ENCODE assay signal across 26 mouse cellular contexts in the genomic region with DNA sequence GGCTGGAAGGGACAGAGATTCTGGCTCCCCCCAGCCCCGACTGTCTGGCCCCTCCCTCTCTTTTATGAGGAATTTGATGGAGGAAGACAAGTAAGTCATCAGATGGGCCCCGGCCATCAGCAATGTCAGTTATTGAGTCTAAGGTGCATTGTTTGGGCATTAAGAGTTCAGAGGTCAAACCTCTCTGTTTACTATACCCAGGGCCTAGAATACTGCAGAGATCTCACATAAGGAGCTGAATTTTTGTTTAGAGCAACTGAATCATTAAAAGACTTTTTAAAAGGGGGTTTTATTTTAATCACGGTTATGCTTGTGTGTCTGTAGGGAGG.
DNase-seq lines count a peak whose midpoint lies in the region; ATAC-seq and TF ChIP-seq lines count a peak whose summit lies in the region.
"Had no signal": no experiment of that assay in that cellular context is flagged by ENCODE, and none has a peak within 500 bp of the region (broad histone marks: within the 10 kb centered on the region; RNA-seq: fewer than 3 reads in every experiment).

No protein-coding gene starts in this region.

- no peaks in the 10 kb centered on the region for H3K27me3 ChIP-seq in heart, embryonic 10.5 days (ENCODE audit: insufficient read depth, poor library complexity, severe bottlenecking)
- H3K27me3 ChIP-seq in heart, adult 2 months (ENCODE audit: control insufficient read depth, insufficient read depth, low read length) = no peaks in the 10 kb centered on the region
- H3K27me3 ChIP-seq in neural tube, embryonic 12.5 days (replicated peaks) = 0 out of 2 replicates have a peak, but pooled peaks cover 5% of the 10 kb centered on the region
- H3K27me3 ChIP-seq in neural tube, embryonic 15.5 days (replicated peaks) = no peaks in the 10 kb centered on the region
- no peaks in the 10 kb centered on the region for H3K27me3 ChIP-seq in forebrain, embryonic 14.5 days (replicated peaks; ENCODE audit: control insufficient read depth, insufficient read depth, low read length)
- H3K27me3 ChIP-seq: embryonic facial prominence, embryonic 13.5 days; heart, embryonic 12.5 days; hindbrain, embryonic 15.5 days; limb, embryonic 12.5 days; neural tube, embryonic 13.5 days had no signal

- H3K27ac ChIP-seq in heart, embryonic 10.5 days = 0 out of 2 replicates have a peak overlapping the region, but pooled peaks have one; percentile 16
- H3K27ac ChIP-seq in heart, adult 2 months = no peak overlapping the region
- no peak overlapping the region for H3K27ac ChIP-seq in neural tube, embryonic 12.5 days
- H3K27ac ChIP-seq in neural tube, embryonic 15.5 days (replicated peaks) = no peak overlapping the region
- H3K27ac ChIP-seq in forebrain, embryonic 14.5 days (ENCODE audit: low read depth, low read length) = no peak overlapping the region
- H3K27ac ChIP-seq: embryonic facial prominence, embryonic 13.5 days; hindbrain, embryonic 15.5 days; limb, embryonic 12.5 days; macrophage; neural tube, embryonic 13.5 days; stomach, postnatal 0 days had no signal

- peak; percentile 33 for ATAC-seq in neural tube, embryonic 12.5 days (ENCODE audit: low FRiP score, low read depth)
- no peak for ATAC-seq in neural tube, embryonic 15.5 days (ENCODE audit: low FRiP score)
- no peak for ATAC-seq in forebrain, embryonic 14.5 days
- ATAC-seq: intestine, embryonic 16.5 days; liver, postnatal 0 days; lung, postnatal 0 days had no signal

- 54% methylated on average over 3 of the region's 3 CpGs for WGBS in heart, embryonic 10.5 days
- 63% methylated on average over 3 of the region's 3 CpGs for WGBS in heart, adult 2 months
- 11% methylated on average over 3 of the region's 3 CpGs for WGBS in neural tube, embryonic 12.5 days
- 9% methylated on average over 3 of the region's 3 CpGs for WGBS in neural tube, embryonic 15.5 days
- 1% methylated on average over 3 of the region's 3 CpGs for WGBS in forebrain, embryonic 14.5 days

- TF ChIP-seq CTCF in heart, adult 2 months (IDR thresholded peaks at IDR 0.05) = no peak

- intact Hi-C loops in heart, adult 2 months (cut with DNase I) = no loop called here

- TF ChIP-seq EP300 in heart, adult 2 months (IDR thresholded peaks at IDR 0.05; ENCODE audit: insufficient read depth, low read depth, low read length) = no peak

- no peak overlapping the region for H3K9ac ChIP-seq in heart, adult 2 months (ENCODE audit: low read depth, low read length)
- no peak overlapping the region for H3K9ac ChIP-seq in neural tube, embryonic 12.5 days
- H3K9ac ChIP-seq in neural tube, embryonic 15.5 days (replicated peaks) = no peak overlapping the region
- H3K9ac ChIP-seq in forebrain, embryonic 14.5 days (ENCODE audit: low read length) = peak overlapping the region; percentile 10; the same call in 1 of the 2 replicates
- H3K9ac ChIP-seq: embryonic facial prominence, embryonic 13.5 days; heart, embryonic 12.5 days; hindbrain, embryonic 15.5 days; limb, embryonic 12.5 days; liver, postnatal 0 days; neural tube, embryonic 13.5 days had no signal

- no peaks in the 10 kb centered on the region for H3K79me2 ChIP-seq in heart, adult 2 months (replicated peaks; ENCODE audit: control insufficient read depth, insufficient read depth, low read length)

- no peak for TF ChIP-seq POLR2A in heart, adult 2 months (IDR thresholded peaks at IDR 0.05; ENCODE audit: insufficient read depth, low read depth, low read length)

- H3K36me3 ChIP-seq in heart, embryonic 10.5 days = no peaks in the 10 kb centered on the region
- H3K36me3 ChIP-seq in heart, adult 2 months (ENCODE audit: control insufficient read depth, insufficient read depth, low read length) = no peaks in the 10 kb centered on the region
- no peaks in the 10 kb centered on the region for H3K36me3 ChIP-seq in neural tube, embryonic 12.5 days
- H3K36me3 ChIP-seq in neural tube, embryonic 15.5 days = no peaks in the 10 kb centered on the region
- no peaks in the 10 kb centered on the region for H3K36me3 ChIP-seq in forebrain, embryonic 14.5 days (ENCODE audit: control insufficient read depth, insufficient read depth, low read length)
- H3K36me3 ChIP-seq: embryonic facial prominence, embryonic 13.5 days; heart, embryonic 12.5 days; hindbrain, embryonic 15.5 days; limb, embryonic 12.5 days; neural tube, embryonic 13.5 days had no signal

- H3K9me3 ChIP-seq in heart, embryonic 10.5 days = no peaks in the 10 kb centered on the region
- H3K9me3 ChIP-seq in neural tube, embryonic 12.5 days = no peaks in the 10 kb centered on the region
- H3K9me3 ChIP-seq in neural tube, embryonic 15.5 days (replicated peaks) = no peaks in the 10 kb centered on the region
- no peaks in the 10 kb centered on the region for H3K9me3 ChIP-seq in forebrain, embryonic 14.5 days (replicated peaks; ENCODE audit: control insufficient read depth, low read length)
- H3K9me3 ChIP-seq: embryonic facial prominence, embryonic 13.5 days; heart, embryonic 12.5 days; hindbrain, embryonic 15.5 days; limb, embryonic 12.5 days; neural tube, embryonic 13.5 days had no signal

- H3K4me3 ChIP-seq in heart, embryonic 10.5 days = no peak overlapping the region
- no peak overlapping the region for H3K4me3 ChIP-seq in heart, adult 2 months
- no peak overlapping the region for H3K4me3 ChIP-seq in neural tube, embryonic 12.5 days
- no peak overlapping the region for H3K4me3 ChIP-seq in neural tube, embryonic 15.5 days (replicated peaks)
- H3K4me3 ChIP-seq in forebrain, embryonic 14.5 days (ENCODE audit: low read depth, low read length) = no peak overlapping the region
- H3K4me3 ChIP-seq: embryonic facial prominence, embryonic 13.5 days; erythroblast, embryonic 14.5 days; heart, embryonic 12.5 days; hindbrain, embryonic 15.5 days; limb, embryonic 12.5 days; neural tube, embryonic 13.5 days had no signal

- H3K4me1 ChIP-seq in heart, embryonic 10.5 days = peaks cover 26% of the 10 kb centered on the region
- H3K4me1 ChIP-seq in heart, adult 2 months (ENCODE audit: control insufficient read depth, insufficient read depth, low read length) = peaks cover 7% of the 10 kb centered on the region
- H3K4me1 ChIP-seq in neural tube, embryonic 12.5 days = peaks cover 14% of the 10 kb centered on the region
- peaks cover 11% of the 10 kb centered on the region; the same call in 1 of the 2 replicates for H3K4me1 ChIP-seq in neural tube, embryonic 15.5 days
- H3K4me1 ChIP-seq in forebrain, embryonic 14.5 days (ENCODE audit: control insufficient read depth, insufficient read depth, low read length) = peaks cover 8% of the 10 kb centered on the region

- DNase-seq in heart, embryonic 10.5 days (ENCODE audit: low spot score) = no peak
- DNase-seq in heart, adult 2 months = no peak
- DNase-seq in forebrain, embryonic 14.5 days (ENCODE audit: low spot score) = no peak
- peak; percentile 57 for DNase-seq in retina, postnatal 1 day
- no peak for DNase-seq in right cerebral cortex, adult 18-20 months
- DNase-seq: adrenal gland, adult 2 months; cerebellum, adult 11 months; cerebellum, adult 9-11 months; heart, postnatal 10 days; kidney, adult 9 months; kidney, postnatal 14 days; layer of hippocampus, postnatal 36 days; liver, postnatal 0 days had no signal

- no peak overlapping the region; the same call in 1 of the 2 replicates for H3K4me2 ChIP-seq in neural tube, embryonic 12.5 days (replicated peaks)
- H3K4me2 ChIP-seq in neural tube, embryonic 15.5 days = no peak overlapping the region
- H3K4me2 ChIP-seq in forebrain, embryonic 14.5 days (ENCODE audit: low read length) = peak overlapping the region; percentile 0; the same call in 1 of the 2 replicates
- H3K4me2 ChIP-seq: embryonic facial prominence, embryonic 13.5 days; heart, embryonic 12.5 days; hindbrain, embryonic 15.5 days; limb, embryonic 12.5 days; liver, embryonic 11.5 days; neural tube, embryonic 13.5 days had no signal
